Mouse (Mus musculus): Measurements from ENCODE around the gene Scn8a.

Scn8a gene

DNA sequence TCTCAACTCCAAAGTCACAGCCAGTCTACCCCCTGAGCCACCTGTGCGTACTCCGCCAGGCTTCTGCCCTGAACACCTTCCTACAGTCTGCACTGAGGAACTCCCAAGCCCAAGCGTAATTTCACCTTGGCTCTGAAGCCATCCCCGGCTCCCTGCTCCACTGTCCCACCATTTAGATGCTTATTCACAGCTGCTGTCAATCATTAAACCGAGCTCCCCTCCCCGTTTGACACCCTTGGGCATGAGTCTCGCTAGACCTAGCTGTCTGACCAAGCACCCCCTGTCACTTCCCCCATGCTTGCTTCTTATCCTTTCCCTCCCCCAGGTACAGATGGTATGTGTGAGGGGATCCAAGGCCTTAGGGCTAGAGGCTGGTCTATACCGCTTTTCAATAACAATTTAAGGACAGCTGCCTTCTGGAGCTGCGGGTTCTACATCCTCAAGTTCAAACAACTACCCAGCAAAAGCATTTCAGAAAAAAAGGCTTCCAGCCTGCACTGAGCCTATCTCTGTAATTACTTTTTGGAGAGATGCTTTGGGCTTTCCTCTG is 200.1 kb downstream of the Scn8a start:
- DNase-seq (ENCODE audit: low spot score in 2 of 2), result no peak

DNA sequence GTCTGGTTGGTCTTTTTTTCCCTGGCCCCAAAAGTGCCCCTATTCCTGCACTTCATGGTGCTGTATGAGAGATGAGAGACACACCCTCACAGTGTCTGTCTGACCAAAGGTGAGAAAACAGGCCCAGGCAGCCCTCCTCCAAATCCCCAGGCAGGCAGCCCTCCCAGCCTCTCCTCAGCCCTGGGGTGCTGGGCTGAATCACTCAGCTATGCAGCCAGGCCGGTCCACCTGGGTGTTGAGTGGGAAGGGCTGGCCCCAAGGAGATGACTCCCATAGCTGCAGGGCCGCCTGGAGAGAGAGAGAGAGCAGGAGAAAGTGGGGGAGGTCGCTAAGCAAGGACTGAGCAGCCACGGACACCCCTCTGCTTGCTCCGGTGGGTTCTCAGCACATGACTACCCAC is 201.1 kb downstream of the Scn8a start:
- DNase-seq (ENCODE audit: low spot score in 2 of 2), result no peak

DNA sequence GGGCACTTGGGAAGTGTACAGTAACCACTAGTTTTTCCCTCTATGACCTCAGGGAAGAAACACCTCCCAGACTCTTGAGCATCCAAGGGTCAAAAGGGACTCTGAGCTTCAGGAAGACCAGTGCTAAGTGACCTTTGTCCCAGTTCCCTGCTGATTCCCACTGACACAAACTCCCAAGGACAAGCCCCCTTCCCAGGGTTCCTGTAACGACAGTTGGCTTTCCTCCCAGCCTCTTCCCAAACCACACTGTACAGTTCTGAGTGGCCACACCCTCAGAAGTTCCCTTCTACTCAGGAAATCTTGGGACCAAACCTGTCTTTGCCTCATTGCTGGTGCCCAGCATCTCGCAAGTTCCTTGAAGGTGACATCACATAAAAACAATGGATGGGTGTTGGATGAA is 203.1 kb downstream of the Scn8a start:
- no peak for DNase-seq (ENCODE audit: low spot score in 2 of 2)

DNA sequence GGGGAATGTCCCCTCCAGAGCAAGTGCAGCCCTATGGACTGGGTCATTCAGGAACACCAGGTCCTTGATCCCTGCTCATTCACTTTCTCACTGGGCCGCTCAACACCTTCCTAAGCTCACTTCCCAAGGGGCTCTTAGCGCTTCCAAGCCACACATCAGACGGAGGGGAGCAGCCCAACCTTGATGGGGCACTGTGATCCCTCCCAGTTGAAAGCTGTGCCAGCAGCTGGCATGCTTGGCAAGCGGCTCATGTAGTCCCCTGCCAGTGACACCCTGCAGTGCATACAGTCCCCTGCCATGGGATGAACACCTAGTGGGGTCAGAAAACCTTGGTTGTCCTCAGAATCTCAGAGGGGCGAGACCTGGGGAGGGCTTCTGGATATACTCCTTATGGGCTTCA is 204.4 kb downstream of the Scn8a start:
- no peak for DNase-seq (ENCODE audit: low spot score in 2 of 2)

DNA sequence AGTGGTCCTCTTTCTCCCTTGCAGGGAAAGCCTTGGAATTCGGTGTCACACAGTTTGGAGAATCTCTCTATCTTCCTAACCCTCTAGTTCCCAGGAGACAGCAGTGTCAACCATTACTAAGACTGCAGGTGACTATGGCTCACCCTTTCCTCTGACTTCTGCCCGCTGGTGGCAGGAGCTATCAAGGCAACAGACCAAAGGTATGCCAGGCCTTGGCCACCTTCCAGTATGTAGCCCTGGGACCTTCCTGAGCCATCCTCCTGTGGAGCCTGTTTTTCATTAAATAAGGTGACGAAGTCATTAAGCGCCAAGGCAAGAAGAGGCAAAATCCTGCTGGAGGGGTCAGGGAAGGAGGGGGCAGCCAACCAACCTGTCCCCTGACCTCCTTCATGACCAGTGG is 205.5 kb downstream of the Scn8a start:
- DNase-seq (ENCODE audit: low spot score in 2 of 2), result no peak

DNA sequence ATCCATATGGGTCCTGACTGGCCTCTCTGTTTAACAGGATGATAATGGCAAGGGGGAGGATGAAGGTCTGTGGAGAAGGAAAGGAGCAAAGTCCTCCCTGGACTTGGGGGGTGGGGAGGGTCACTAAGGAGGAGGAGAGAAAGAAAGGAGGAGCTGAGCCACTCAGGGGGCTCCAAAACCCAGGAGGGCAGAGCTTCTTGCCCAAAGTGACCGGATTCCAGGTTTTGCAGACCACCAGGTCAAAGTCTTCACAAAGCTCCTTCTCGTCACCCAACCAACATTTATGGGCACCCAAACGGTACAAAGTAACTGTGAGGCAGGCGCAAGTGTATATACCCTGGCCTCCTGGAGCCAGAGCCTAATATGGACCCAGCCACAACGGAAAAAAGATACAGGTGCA is 206.0 kb downstream of the Scn8a start:
- DNase-seq (ENCODE audit: low spot score in 2 of 2), result no peak

DNA sequence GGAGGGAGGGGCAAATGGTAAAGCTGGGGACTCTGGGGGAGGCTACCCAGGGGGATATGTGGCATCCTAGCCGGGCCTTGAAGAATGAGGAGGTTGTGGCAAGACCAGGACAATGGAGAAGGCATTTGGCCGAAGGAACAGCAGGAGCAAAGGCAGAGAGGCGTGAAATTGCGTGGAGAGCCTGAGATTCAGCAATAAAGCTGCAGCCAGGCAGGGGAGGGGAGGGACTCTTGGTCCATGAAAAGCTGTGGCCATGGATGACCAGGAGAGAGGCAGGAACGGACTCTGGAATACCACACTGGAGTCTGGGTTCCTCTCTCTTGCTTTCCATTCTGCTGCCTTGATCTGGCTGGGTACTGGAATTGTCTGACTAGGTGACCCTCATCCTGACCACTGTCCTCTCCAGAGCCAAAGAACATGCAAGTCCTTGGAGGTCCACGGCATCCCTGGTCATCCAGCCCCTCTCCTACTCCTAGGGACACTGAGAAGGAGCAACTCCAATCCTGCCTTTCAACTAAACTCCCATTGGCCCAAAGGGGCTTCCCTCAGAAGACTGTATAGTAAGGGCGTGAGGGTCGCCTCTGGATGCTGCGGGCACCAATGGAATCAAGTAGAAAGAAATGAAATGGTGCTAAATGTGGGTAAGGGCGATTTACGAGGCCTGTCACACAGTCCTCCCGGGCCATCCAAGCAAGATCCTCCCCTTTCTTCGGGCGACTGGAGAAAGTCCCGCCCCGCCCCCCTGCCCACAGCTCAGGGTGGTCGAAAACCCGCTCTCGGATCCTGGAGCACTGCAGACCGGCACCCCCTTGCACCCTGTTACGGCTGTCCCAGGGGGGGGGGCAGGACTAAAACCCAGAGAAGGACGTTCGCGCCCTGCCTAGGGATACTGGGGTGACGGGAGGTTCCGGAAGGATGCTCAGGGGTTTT is 206.7 kb downstream of the Scn8a start:
- DNase-seq (ENCODE audit: low spot score in 2 of 2), result no peak

DNA sequence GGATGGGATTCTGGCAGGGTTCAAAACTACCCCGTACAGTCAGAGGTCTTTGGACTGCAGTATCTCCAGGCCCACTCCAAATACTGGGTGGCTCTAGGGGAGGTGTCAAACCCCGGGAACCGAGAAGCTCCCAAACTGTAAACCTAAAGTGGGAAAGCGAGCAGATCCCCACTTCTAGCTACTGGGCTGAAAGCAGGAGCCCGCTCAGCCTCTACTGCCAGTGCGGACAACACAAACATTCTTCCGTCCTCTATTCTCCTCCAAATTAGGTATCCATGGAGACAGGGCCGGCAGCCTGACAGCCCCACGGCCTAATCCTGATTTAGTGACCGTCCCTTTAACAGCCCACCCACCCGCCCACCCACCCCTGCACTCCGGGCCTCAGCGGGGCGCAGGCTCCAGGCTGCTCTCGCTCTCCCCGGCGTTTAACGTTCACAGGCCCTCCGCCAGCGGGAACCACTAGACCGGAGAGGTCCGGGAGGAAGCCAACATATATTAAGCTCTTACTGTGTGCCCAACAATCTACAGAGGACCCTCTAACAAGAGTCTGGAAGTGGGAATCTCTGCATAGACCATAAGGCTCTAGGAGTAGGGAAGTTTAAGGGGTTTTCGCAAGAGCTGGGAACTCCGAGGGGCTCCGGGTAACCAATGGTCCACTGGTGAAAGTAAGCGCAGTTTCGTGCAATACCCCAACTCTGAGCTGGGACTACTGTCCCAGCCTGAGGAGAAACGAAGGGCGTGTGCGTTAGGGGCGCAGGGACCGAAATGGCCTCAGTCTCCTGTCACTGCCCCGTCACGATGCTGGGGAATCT is 207.5 kb downstream of the Scn8a start:
- DNase-seq (ENCODE audit: low spot score in 2 of 2), result no peak

DNA sequence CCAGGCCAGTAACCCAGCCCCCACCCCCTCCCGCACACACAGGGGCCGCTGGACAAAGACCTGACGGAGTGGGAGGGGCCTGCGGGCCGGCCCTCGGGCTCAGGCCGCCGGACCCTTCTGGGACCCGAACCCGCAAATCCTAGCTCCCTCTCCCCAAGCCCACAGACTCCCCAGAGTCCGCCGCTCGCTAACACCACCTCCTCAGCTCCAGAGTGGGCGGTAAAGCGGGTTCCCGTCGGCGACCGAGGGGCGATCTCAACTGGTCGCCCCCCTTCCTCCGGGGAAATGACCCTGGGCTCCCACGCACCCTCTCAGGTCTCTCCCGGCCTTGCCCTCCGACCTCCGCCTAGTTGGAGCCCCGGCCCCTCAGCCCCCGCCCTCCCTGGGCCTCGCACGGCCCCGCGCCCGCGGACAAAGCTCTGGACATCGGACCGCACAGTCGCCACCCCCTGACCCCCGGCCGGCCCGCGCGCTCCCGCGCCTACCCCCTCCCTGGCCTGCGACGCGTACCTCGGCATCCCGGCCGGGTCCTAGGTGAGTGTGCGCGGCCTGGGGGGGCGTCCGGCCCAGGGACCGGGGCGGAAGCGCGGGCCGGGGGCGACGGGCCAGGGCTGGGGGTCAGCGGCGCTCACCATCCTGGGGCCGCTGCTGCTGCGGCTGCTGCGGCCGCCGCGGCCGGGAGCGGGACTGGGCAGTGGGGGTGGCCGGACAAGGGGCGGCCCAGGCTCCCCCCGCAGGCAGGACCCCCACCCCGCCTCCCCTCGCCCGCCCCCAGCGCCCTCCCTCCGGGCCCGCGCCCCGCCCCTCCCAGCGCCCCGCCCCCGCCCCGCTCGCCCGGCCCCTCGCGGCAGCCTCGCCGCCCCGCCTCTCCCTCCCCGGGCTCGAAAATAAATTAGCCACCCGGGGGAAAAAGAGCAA is 208.4 kb downstream of the Scn8a start, which contains the start of gene Fignl2:
Fignl2 (minus strand) TSS at position 755 of the 918 bp plus-strand sequence.
- DNase-seq (ENCODE audit: low spot score in 2 of 2), result no peak

DNA sequence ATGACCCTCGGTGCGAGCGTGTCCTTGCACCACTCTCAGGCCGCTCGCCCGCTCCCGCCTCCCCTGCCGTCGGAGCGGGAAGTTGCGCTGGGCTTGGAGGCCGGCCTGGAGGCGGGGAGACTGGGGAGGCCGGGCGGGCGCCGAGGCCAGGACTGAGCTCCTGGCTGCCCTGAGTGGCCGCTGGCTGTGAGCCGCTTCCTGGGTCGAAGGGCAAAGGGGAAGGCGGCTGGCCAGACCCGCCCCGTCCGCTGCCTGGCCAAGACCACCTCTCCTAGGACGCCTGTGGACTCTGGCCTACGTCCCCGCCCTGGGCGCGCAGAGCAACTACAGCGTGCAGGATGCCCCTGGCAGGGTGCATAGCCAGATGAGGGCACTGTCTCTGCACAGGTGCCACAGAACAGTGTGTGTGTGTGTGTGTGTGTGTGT is 209.1 kb downstream of the Scn8a start:
- DNase-seq (ENCODE audit: low spot score in 2 of 2), result peak; percentile 40 to 55

DNA sequence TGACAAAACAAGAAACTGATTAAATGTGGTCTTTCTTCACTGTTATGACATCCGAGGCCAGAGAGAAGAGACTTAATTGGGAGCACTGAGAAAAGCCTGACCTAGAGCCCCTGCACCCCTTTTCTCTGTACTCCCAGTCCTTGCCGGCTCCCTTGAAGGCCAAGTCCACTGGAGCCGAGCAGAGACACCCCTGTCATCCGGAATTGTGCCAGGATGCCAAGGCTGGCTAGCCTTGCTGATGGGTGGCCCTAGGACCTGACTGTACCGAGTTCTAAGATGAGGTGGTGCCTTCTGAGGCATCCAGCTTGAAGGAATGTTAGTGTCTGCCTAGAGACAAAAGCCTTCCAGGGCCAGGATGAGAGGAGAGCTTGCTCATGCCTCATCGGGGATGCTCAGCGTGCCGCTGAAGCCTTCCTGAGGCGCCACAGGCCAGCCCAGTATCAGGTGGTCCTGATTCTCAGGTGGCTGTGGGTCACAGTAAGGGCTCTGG is 210.4 kb downstream of the Scn8a start:
- DNase-seq (ENCODE audit: low spot score in 2 of 2), result no peak

DNA sequence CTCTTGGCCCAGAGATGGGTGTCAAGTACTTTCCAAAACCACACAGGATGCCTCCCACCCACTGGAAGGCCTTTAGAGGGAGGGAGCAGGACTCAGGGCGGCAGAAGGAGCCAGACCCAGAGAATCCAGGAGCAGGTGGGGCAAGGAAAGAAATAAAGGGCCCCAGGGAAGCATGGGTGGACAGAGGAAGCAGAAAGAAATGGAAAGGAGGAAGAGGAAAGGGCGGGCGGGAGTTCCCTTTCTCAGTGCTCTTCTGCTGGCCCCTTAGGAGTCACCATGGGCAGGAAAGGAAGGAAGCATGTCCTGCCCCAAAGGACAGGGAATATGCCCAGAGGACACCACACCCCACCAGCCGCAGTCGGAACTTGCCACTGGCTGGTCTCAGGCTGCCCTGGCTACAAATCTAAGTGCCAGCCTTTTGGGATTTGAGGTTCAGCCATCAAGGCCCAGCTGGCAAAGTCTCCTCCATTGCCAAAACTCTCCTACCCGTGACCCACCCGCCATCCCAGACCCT is 211.4 kb downstream of the Scn8a start:
- DNase-seq (ENCODE audit: low spot score in 2 of 2), result no peak

DNA sequence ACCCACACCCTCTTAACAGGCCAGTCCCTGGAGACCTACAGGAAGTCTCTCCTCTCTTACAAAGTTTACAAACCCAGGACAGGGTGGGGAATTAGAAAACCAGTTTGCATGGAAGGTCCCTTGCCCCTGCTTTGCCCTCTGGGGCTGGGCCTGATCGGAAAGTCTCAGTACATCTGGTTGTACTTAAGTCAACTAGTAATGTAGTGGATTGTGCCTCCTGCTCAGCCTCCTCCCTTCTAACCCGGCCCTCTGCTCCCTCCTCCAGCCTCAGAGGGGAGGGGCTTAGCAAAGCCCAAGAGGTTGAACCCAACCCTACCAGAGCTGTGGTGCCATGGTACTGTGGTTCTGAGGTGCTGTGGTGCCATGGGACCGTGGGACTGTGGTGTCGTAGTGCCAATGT is 212.6 kb downstream of the Scn8a start:
- no peak for DNase-seq (ENCODE audit: low spot score in 2 of 2)

DNA sequence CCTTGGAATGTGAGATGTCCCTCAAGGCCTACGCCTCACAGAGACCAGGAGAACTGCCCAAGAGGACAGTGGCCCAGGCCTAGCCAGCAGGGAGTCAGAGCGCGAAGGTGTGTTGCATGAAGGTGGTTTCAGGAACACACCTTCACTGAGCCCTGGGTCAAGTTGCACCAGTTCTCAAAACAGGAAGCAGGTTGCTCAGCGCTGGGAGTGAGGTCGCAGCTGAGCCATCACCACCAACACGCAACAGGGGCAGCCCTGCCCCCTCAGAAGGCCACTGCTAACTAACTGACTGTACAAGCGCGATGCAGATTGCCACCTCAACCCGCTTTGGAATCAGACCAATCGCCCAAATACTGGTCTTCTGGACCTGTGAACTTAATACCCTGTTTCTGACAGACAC is 214.8 kb downstream of the Scn8a start:
- no peak for DNase-seq (ENCODE audit: low spot score in 2 of 2)

DNA sequence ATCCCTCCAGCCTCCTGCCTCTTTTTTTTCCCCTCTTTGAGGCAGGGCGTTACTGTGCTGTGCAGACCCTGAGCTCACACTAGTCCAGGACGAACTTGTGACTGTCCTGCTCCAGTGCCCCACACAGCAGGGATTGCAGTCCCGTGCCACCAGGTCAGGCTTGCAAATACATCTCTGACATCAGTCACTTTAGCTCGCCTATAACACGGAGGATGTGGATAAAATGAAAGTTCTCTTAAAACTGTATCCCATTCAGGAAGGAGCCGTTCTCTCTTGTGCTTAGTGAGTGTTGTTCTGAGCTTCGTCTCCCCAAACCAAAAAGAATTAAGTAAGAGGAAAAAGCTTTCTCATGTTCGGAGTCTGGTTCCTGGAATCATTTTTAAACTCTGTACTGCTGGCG is 216.8 kb downstream of the Scn8a start:
- no peak for DNase-seq (ENCODE audit: low spot score in 2 of 2)

DNA sequence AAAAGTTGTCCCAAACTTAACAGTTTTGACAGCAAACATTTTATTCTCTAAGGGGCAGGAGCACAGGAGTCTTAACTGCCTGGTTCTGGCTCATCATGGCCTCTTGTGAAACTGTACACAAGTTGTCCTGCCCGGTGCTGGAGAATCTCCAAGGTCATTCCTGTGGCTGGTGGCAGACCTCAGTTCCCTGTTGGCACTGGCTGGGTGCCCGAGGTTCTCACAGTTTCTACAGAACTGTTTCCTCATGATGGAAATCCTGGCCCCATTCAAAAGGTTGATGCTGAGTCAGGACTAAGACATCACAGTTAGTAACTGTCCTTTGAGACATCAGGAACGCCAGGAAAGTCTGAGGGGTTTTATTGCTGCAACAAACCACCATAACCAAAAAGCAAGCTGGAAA is 217.3 kb downstream of the Scn8a start:
- no peak for DNase-seq (ENCODE audit: low spot score in 2 of 2)

DNA sequence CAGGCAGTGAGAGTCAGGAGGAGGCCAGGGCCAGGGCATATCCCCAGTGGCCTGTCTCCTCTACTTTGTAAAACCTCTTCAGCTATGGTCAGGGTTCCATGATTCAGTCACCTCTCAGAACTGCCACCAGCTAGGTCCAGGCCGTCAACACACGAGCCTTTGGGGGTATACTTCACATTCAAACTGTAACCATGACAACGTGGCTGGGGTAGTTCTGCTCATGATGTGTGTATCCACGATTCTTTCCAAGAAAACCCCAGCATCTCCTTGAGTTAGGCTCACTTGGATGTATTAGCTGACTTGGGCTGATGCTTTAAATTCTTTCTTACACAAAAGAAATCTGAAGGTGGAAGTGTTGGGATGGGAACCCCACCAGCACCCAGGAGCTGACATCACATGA is 218.6 kb downstream of the Scn8a start:
- no peak for DNase-seq (ENCODE audit: low spot score in 2 of 2)

DNA sequence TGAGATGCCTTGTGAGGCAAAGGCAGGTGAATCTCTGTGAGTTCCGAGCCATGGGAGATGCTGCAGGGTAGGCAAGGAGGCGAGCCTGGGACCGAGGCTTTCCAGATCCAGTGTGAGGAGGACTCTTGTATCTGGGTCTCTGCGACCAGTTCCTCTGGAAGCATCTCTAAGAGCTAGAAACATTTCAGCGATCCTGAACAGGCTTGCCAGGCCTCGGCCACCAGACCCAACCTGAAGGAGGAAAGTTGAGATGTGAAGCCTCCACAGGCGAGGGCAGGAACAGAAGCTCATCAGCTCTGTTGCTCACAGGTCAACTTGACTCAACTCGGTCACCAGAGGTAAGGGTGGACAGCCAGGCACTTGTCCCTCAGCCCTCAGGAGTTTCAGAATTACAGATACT is 221.9 kb downstream of the Scn8a start:
- no peak for DNase-seq (ENCODE audit: low spot score in 2 of 2)

DNA sequence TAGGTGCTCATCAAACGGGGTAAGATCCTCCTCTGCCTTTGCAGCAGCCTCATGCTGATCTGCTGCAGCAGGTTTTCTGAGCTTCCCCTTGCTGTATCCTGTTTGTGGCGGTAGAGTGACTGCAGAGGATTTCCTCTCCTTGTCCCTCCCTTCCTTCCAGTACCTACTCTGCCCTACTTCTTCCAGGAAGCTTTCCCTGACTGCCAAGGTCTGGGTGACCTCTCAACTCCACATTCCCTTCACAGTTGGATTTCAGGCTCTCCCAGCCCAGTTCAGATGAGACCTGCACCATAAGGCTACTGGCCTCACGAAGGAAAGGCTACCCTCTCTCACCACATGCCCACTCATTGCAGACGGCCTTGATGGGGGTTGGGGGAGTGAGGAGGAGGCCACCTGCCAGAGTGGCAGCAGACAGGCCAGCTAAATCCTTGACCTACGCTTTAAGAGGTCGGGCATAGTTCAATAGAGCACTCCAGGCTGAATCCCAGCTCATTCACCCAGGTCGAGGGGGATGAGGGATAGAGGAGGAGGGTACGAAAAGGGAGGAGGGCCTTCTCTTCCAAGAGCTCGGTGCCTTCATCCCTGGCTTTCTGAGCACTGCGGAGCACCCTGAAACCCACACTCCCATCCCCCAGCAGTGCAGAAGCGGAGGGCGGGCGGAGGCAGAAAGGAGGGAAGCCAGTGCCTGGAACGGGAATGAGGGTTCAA is 222.6 kb downstream of the Scn8a start:
- DNase-seq (ENCODE audit: low spot score in 2 of 2), result no peak
